Mouse (Mus musculus): ENCODE data around the gene Areg. TPM values are rescaled to one million over a fixed set of nuclear protein-coding genes. Genes with fewer than 3 reads are reported as not detected.

Gene Areg
- polyA plus RNA-seq, 2 experiments: 0.75 to 1.6 TPM

DNA sequence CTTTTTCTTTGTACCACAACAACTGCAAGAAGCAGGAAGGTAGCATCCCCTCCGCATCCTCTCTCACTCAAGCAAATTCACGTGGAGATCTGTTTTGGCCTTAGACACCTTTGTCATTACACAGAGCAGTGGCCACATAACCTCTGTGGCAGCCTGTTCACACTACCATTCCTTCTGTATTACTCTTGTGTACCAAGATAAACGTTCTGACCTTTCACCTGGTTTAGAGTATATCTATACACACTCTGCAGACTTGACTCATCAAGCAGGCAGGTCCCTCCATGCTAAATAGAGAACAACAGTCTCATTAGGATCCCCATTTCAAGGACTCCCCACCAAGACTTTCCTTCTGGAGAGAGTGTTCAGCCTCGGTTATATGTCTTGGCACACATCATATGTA lies 16.0 kb upstream of the Areg start:
- Histone ChIP-seq H3K27me3 (ENCODE audit: control insufficient read depth, insufficient read depth, low read length) (no peaks in the 10 kb centered on the region), H3K9ac (ENCODE audit: low read depth, low read length, severe bottlenecking) (no peak overlapping the region), H3K4me1 (ENCODE audit: control insufficient read depth, insufficient read depth, low read length) (no peaks in the 10 kb centered on the region), H3K9me3 (ENCODE audit: control insufficient read depth, low read length) (no peaks in the 10 kb centered on the region), H3K36me3 (ENCODE audit: control insufficient read depth, insufficient read depth, low read length) (no peaks in the 10 kb centered on the region), H3K27ac (replicated peaks; ENCODE audit: low read depth, low read length) (no peak overlapping the region), H3K4me2 (replicated peaks; ENCODE audit: low read depth, low read length, severe bottlenecking) (no peak overlapping the region), H3K4me3 (replicated peaks; ENCODE audit: low read length) (no peak overlapping the region)
- TF ChIP-seq POLR2A (IDR thresholded peaks at IDR 0.05; ENCODE audit: borderline replicate concordance, extremely low read depth, insufficient read depth, insufficient read length): no peak
- 72% methylated on average over 4 of the region's 4 CpGs for WGBS
- DNase-seq (ENCODE audit: low spot score) (no peak), ATAC-seq (ENCODE audit: low FRiP score, low read depth) (no peak)

GRCm38 (mm10) chr5:91124140-91124539 lies 15.3 kb upstream of the Areg start:
- Histone ChIP-seq H3K27me3 (ENCODE audit: control insufficient read depth, insufficient read depth, low read length) (no peaks in the 10 kb centered on the region), H3K4me1 (ENCODE audit: control insufficient read depth, insufficient read depth, low read length) (no peaks in the 10 kb centered on the region), H3K27ac (replicated peaks; ENCODE audit: low read depth, low read length) (no peak overlapping the region), H3K9me3 (ENCODE audit: control insufficient read depth, low read length) (no peaks in the 10 kb centered on the region), H3K4me3 (replicated peaks; ENCODE audit: low read length) (no peak overlapping the region), H3K4me2 (replicated peaks; ENCODE audit: low read depth, low read length, severe bottlenecking) (no peak overlapping the region), H3K9ac (ENCODE audit: low read depth, low read length, severe bottlenecking) (no peak overlapping the region), H3K36me3 (ENCODE audit: control insufficient read depth, insufficient read depth, low read length) (no peaks in the 10 kb centered on the region)
- ATAC-seq (ENCODE audit: low FRiP score, low read depth) (no peak), DNase-seq (ENCODE audit: low spot score) (no peak)
- no peak for TF ChIP-seq POLR2A (IDR thresholded peaks at IDR 0.05; ENCODE audit: borderline replicate concordance, extremely low read depth, insufficient read depth, insufficient read length)
- WGBS: 80% methylated on average over 2 of the region's 2 CpGs

GRCm38 (mm10) chr5:91126623-91127022 lies 12.8 kb upstream of the Areg start:
- DNase-seq (ENCODE audit: low spot score): no peak
- Histone ChIP-seq H3K36me3 (ENCODE audit: control insufficient read depth, insufficient read depth, low read length) (no peaks in the 10 kb centered on the region), H3K4me1 (ENCODE audit: control insufficient read depth, insufficient read depth, low read length) (no peaks in the 10 kb centered on the region), H3K9me3 (ENCODE audit: control insufficient read depth, low read length) (no peaks in the 10 kb centered on the region), H3K9ac (ENCODE audit: low read depth, low read length, severe bottlenecking) (no peak overlapping the region), H3K4me3 (replicated peaks; ENCODE audit: low read length) (no peak overlapping the region), H3K4me2 (replicated peaks; ENCODE audit: low read depth, low read length, severe bottlenecking) (no peak overlapping the region), H3K27me3 (ENCODE audit: control insufficient read depth, insufficient read depth, low read length) (no peaks in the 10 kb centered on the region), H3K27ac (replicated peaks; ENCODE audit: low read depth, low read length) (no peak overlapping the region)
- WGBS: 71% methylated on average over 1 of the region's 1 CpGs
- TF ChIP-seq POLR2A (IDR thresholded peaks at IDR 0.05; ENCODE audit: borderline replicate concordance, extremely low read depth, insufficient read depth, insufficient read length): no peak
- ATAC-seq (ENCODE audit: low FRiP score, low read depth): no peak

DNA sequence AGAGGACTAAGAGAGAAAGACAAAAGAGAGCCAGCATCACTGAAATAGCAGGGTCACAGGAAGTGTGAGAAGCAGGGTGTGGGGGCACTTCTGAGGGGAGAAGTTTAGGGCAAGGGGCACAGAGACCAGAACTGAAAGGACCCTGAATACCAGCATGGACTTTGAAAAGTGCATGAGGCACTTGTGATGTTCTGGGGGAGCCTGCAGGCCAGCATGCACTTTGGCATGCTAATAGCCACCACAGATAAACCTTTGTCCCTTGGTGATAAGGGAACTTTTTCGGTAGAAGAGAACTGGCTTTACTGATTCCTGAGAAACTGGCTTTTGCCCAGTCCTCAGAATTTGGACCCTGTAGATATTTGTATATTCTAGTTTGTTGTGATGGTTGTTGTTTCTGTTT lies 4.4 kb upstream of the Areg start:
- no peaks in the 10 kb centered on the region for H3K9me3 ChIP-seq (ENCODE audit: control insufficient read depth, low read length)
- ATAC-seq (ENCODE audit: low FRiP score, low read depth) (no peak), DNase-seq (ENCODE audit: low spot score) (no peak)
- H3K27me3 ChIP-seq (ENCODE audit: control insufficient read depth, insufficient read depth, low read length): peaks cover 11% of the 10 kb centered on the region
- H3K9ac ChIP-seq (ENCODE audit: low read depth, low read length, severe bottlenecking): no peak overlapping the region
- H3K4me1 ChIP-seq (ENCODE audit: control insufficient read depth, insufficient read depth, low read length): peaks cover 4% of the 10 kb centered on the region; the same call in 1 of the 2 replicates
- H3K4me2 ChIP-seq (replicated peaks; ENCODE audit: low read depth, low read length, severe bottlenecking): no peak overlapping the region
- no peak overlapping the region for H3K4me3 ChIP-seq (replicated peaks; ENCODE audit: low read length)
- no peak for TF ChIP-seq POLR2A (IDR thresholded peaks at IDR 0.05; ENCODE audit: borderline replicate concordance, extremely low read depth, insufficient read depth, insufficient read length)
- WGBS: 42% methylated on average over 1 of the region's 1 CpGs
- no peak overlapping the region for H3K27ac ChIP-seq (replicated peaks; ENCODE audit: low read depth, low read length)
- H3K36me3 ChIP-seq (ENCODE audit: control insufficient read depth, insufficient read depth, low read length): no peaks in the 10 kb centered on the region

DNA sequence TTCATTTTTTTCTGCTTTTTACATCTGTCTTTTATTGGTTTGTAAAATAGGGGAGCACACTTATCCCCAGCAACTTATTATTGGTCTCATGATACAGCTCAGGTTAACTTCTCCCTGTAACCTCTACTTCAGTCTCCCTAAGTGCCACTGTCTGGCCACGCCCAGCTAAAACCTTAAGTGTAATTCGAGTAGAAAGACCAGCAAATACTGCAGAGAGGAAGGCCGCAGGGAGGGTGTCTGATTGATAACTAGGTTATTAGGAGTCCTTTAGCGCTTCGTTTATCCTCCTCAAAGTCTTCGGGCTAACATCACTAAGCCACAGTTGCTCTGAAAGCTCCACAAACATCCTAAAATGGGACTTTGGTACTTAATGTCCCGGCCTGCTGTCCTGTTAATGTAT lies 429 bp upstream of the Areg start:
- H3K4me1 ChIP-seq (ENCODE audit: control insufficient read depth, insufficient read depth, low read length): peaks cover 4% of the 10 kb centered on the region; the same call in 1 of the 2 replicates
- 2% methylated on average over 7 of the region's 7 CpGs for WGBS
- TF ChIP-seq POLR2A (IDR thresholded peaks at IDR 0.05; ENCODE audit: borderline replicate concordance, extremely low read depth, insufficient read depth, insufficient read length): no peak
- peak overlapping the region; percentile 50 for H3K4me3 ChIP-seq (replicated peaks; ENCODE audit: low read length)
- no peaks in the 10 kb centered on the region for H3K36me3 ChIP-seq (ENCODE audit: control insufficient read depth, insufficient read depth, low read length)
- no peaks in the 10 kb centered on the region for H3K9me3 ChIP-seq (ENCODE audit: control insufficient read depth, low read length)
- H3K27me3 ChIP-seq (ENCODE audit: control insufficient read depth, insufficient read depth, low read length): peaks cover 25% of the 10 kb centered on the region
- H3K4me2 ChIP-seq (replicated peaks; ENCODE audit: low read depth, low read length, severe bottlenecking): peak overlapping the region; percentile 93
- DNase-seq (ENCODE audit: low spot score) (no peak), ATAC-seq (ENCODE audit: low FRiP score, low read depth) (no peak)
- no peak overlapping the region for H3K27ac ChIP-seq (replicated peaks; ENCODE audit: low read depth, low read length)
- H3K9ac ChIP-seq (ENCODE audit: low read depth, low read length, severe bottlenecking): peak overlapping the region; percentile 49; the same call in 1 of the 2 replicates
